Mouse (Mus musculus): Measurements from ENCODE around the gene Tbrg1.

Gene Tbrg1

GRCm38 (mm10) chr9:37656931-37657481, at the start of gene Tbrg1:
Tbrg1 (minus strand) TSS chr9:37657312.
- peak; percentile 44 for DNase-seq (ENCODE audit: low spot score)

DNA sequence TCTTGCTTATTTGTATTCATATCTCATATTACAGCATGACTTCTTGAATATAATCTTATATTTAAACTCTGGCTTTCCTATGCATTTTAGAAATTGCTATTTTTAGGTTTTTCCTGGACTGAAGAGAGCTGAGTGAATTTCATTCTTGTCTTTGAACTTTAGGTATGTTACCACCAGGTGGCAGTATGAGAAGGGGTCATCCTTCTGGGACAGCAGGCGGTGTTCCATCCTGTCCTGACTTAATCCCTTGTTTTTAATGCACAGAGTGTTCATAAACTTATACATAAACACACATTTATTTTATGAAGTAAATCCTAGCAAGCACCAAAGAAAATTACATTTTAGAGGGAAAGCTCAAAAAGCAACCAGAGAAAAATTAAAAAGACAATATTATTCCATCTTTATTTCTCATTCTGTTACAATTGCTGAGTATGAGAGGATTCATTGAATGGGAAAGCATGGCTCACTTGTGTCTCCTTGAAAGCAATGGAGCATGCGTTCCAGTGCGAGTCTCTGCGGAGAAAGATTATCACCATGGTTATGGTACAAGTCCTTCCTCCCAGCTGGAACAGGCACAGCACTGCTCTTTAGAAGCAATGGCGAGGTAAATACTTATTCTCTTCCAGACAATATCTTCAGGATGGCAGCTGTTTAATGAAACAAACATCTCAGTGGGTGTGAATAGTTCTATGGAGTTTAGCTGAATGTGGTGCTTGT, 33.0 kb upstream of the Tbrg1 start:
- no peak for DNase-seq (ENCODE audit: low spot score)

- no peak for DNase-seq (ENCODE audit: low spot score)
Measured at GRCm38 (mm10) chr9:37687941-37688303, 30.8 kb upstream of the Tbrg1 start.

DNA sequence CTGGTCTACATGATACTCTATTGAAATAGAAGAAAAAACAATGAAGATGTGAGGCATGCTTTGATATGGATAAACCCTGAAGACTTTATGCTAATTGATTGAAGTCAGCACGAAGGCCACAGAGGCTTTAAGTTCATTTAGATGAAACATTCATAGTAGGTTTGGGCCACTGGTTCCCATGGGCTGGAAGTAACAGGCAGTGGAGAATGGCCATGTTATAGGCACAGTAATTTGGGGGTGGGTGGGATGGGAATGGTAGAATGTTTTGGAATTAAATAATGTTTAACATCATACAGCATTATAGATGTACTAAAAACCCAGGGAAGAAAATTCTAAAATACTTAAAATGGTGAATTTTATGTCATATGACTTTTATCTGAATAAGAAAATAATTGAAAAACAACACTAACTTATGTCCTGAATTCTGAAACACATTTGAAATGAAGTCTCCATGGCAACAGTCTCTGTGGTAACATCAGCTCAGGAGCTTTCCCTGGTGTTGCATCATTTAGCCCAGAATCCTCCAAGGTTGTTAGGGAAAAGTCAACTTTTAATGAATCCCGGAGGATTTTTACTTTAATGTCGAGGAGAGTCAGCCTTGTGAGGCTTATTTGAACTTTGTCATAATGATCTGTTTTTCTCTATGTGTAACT, 30.3 kb upstream of the Tbrg1 start:
- DNase-seq (ENCODE audit: low spot score), result peak; percentile 32

DNA sequence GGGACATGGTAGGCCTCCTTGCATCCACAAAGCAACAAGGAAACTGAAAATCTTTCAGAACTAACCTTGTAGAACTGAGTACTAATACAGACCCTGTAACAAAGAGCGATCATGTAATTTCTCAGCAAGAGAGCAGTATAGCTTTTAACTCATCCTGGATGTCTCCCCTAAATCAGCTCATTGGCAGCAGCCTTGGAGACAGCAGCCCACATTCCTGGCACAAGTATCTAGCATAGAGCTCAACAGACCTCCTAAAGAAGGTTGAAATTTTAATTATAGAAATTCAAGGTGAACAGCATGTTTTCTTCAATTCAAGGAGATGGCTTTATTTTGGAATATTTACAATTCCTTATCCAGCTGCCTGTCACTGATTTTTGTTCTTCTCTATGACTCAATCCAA, 24.0 kb upstream of the Tbrg1 start:
- DNase-seq (ENCODE audit: low spot score), result no peak

DNA sequence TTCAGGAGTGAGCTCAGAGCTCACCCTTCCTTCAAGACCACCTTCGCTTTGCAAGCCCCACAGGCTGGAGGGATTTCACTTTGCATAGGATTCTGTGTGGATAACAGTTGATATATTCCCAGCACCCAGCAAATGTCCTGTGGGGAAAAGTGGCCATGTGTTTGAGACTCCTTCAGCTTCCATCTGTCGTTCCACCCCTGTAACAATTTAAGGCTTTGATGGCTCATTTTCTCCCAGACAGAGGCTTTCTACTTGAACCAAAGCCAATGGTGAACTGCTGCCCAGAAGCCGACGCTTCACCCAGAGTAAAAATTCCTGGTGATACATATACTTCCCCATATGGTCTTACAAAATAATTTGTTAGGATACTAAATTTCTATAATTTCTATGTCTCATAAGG, 18.2 kb upstream of the Tbrg1 start:
- DNase-seq (ENCODE audit: low spot score), result peak; percentile 16

- DNase-seq (ENCODE audit: low spot score), result no peak
Measured at GRCm38 (mm10) chr9:37670261-37670660, 13.1 kb upstream of the Tbrg1 start.

GRCm38 (mm10) chr9:37669678-37670077, 12.6 kb upstream of the Tbrg1 start:
- DNase-seq (ENCODE audit: low spot score), result no peak

GRCm38 (mm10) chr9:37669115-37669514, 12.0 kb upstream of the Tbrg1 start, which contains the start of gene Panx3:
Panx3 (minus strand) TSS chr9:37669235.
- DNase-seq (ENCODE audit: low spot score), result no peak

- DNase-seq (ENCODE audit: low spot score), result no peak
Measured at GRCm38 (mm10) chr9:37666045-37666444, 8.9 kb upstream of the Tbrg1 start.

DNA sequence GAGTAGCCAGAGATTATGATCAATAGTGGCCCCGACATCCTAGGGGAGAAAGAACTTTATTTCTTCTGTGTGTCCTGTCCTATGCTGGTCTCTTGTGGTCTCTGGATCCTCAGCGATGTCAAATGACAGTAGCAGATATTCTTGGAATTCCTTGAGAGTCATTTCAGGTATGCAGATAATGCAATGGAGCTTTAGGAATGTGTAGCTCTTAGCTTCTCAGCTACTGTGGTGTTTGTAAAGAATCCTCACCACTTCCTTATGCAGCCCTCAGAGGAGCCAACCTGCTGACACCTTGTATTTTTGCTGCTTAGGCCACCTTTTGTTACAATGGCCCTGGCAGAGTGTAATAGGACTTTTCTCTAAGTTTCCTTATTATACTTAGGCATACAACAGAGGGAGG, 7.5 kb upstream of the Tbrg1 start:
- no peak for DNase-seq (ENCODE audit: low spot score)

- no peak for DNase-seq (ENCODE audit: low spot score)
Measured at GRCm38 (mm10) chr9:37663210-37663609, 6.1 kb upstream of the Tbrg1 start.

DNA sequence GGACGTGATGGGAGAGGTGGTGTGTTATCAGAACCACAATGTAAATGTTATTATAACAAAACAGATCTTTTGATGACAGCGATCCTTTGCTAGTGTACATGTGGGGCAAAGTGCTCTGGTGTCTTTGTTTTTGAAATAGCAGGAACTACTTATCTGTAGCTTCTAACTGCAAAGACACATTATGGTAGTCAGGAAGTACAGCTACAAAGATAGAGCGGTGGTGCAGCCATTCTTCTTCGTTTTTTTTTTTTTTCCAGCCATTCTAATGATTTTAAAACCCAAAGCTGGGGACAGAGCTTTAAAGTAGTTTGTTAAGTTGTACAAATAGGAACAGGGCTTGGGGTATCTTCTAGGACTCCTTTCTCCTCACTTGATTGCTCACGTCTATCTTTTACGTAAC, 2.3 kb upstream of the Tbrg1 start:
- DNase-seq (ENCODE audit: low spot score), result no peak

GRCm38 (mm10) chr9:37656439-37656881, 652 bp downstream of the Tbrg1 start:
- DNase-seq (ENCODE audit: low spot score), result no peak

GRCm38 (mm10) chr9:37655961-37656360, 1.2 kb downstream of the Tbrg1 start:
- no peak for DNase-seq (ENCODE audit: low spot score)

DNA sequence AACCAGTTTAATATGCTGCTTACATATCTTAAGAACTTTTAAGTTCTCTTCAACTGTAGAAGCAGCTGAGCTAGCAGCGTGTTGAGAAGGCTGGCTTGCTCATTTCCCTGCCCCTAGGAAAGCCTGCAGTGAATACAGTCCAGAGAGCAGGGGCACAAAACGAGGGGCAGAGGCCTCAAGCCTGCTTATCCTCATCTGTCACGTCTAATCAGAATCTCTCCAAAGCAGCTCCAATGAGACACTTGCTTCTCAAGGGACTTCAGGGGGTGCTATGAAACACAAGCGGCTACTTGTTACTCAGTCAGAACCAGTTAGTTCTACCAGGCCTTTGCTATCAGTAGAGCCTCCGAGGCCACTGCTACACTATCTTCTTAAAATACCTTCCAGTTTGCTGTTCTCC, 3.3 kb downstream of the Tbrg1 start:
- no peak for DNase-seq (ENCODE audit: low spot score)

DNA sequence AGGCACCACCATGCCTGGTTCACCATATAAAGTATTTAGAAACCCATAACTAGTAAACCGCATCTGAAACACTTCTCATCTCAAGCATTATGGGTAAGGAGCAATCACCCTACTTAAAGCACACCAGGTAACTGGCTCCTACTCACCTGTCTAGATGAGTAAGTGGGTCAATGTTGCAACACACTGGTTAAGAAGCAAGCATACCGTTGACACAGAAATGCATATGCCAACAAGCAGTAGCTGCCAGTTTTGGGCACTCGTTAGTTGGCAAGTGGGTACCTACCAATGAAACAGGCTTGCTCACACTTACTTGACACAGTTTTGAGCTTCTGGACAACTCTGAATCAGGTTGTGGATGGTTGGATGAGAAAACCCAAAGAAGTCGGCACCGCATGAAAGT, 6.5 kb downstream of the Tbrg1 start:
- no peak for DNase-seq (ENCODE audit: low spot score)

DNA sequence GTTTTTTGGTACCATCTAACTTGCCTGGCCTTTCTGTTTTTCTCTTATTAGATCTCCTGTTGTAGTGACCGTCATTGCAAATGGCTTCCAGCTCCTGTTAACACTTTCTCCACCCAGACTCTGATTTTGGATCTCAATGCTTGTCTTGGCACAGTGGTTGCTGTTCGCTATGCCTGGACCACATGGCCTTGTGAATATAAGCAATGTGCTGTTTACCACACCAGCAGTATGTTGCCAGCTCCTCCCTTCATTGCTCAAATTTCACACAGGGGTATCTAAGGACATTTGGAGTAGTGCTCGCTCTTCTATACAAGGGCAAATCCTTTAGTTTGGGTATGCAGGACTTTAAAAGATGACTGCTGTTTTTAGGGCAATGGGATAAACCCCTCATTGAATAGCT, 10.9 kb downstream of the Tbrg1 start:
- no peak for DNase-seq (ENCODE audit: low spot score)

GRCm38 (mm10) chr9:37638721-37639120, 18.4 kb downstream of the Tbrg1 start:
- no peak for DNase-seq (ENCODE audit: low spot score)

- DNase-seq (ENCODE audit: low spot score), result no peak
Measured at GRCm38 (mm10) chr9:37636800-37637542, 20.1 kb downstream of the Tbrg1 start.

DNA sequence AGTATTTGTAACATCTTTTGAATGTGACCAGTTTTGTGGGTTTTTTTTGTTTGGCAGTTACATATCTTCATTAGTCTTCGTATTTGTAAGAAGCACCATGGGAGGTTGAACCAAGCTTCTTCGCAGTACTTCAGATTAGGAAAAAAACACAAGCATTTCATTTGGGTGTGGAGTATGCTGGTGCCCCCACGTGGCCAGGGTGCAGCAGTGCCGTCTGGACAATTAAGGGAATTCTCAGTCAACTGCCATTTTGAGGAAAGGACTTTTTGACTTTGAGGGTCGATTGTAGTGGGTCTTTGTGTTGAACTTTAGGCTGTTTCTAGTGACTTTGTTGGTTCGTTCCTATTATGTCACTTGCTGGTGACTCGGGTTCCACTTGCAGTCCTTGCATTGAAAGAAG, 20.8 kb downstream of the Tbrg1 start:
- no peak for DNase-seq (ENCODE audit: low spot score)

- DNase-seq (ENCODE audit: low spot score), result no peak
Measured at GRCm38 (mm10) chr9:37634269-37634668, 22.8 kb downstream of the Tbrg1 start.

GRCm38 (mm10) chr9:37632305-37632704, 24.8 kb downstream of the Tbrg1 start:
- DNase-seq (ENCODE audit: low spot score), result no peak

Data from layer of hippocampus, adult 9-10 months (tissue).